Mouse (Mus musculus) limb, embryonic 13.5 days (tissue): ENCODE results near the gene Hnrnpk. TPM values are rescaled to one million over a fixed set of nuclear protein-coding genes. Genes with fewer than 3 reads are reported as not detected.
A peak's percentile ranks its signal among the peaks of the same experiment; 100 is the strongest.
"Not testable (repeated sequence)": the region's sequence is repeated elsewhere in the genome, so short reads cannot be mapped to it uniquely, and the experiment has no call there.

Experiments
- ATAC-seq: fragments of 200-750 bp; cut with Nextera tagmentation; 2 replicates; pipeline ENCODE4 v1.8.0; 2017; ENCODE audit warnings: low read depth, moderate number of reproducible peaks, moderate TSS enrichment; ENCODE audit not compliant: low FRiP score
- H3K27ac ChIP-seq: fragments of 300-500 bp; sonication (generic); 2 replicates; pipeline ENCODE4 v1.5.1; 2015; ENCODE audit warnings: inconsistent platforms, mild to moderate bottlenecking, moderate library complexity
- H3K27me3 ChIP-seq: fragments of 300-500 bp; sonication (generic); 2 replicates; pipeline ENCODE4 v1.6.1; 2015; ENCODE audit warnings: mild to moderate bottlenecking, inconsistent platforms
- H3K36me3 ChIP-seq: fragments of 300-500 bp; sonication (generic); 2 replicates; pipeline ENCODE4 v1.6.1; 2015; ENCODE audit warnings: inconsistent platforms, mild to moderate bottlenecking, moderate library complexity
- H3K4me1 ChIP-seq: fragments of 300-500 bp; sonication (generic); 2 replicates; pipeline ENCODE4 v1.6.1; 2015; ENCODE audit warnings: inconsistent platforms
- H3K4me2 ChIP-seq: fragments of 300-500 bp; sonication (generic); replicated peaks from 2 replicates; pipeline ENCODE4 v1.6.1; 2015; ENCODE audit warnings: inconsistent platforms, mild to moderate bottlenecking, moderate library complexity
- H3K4me3 ChIP-seq: fragments of 300-500 bp; sonication (generic); 2 replicates; pipeline ENCODE4 v1.5.1; 2015; ENCODE audit warnings: moderate library complexity, mild to moderate bottlenecking, inconsistent platforms
- H3K9ac ChIP-seq: fragments of 300-500 bp; sonication (generic); 2 replicates; pipeline ENCODE4 v1.6.1; 2015; ENCODE audit warnings: mild to moderate bottlenecking, inconsistent platforms
- H3K9me3 ChIP-seq: fragments of 300-500 bp; sonication (generic); 2 replicates; pipeline ENCODE4 v1.6.1; 2016; ENCODE audit warnings: inconsistent platforms
- WGBS: fragments of 180-500 bp; shearing (Covaris S2); methylation state at CpG from one replicate; pipeline ENCODE4 v1.1.7; 2015; 5-methylcytosine and 5-hydroxymethylcytosine counted together
- polyA plus RNA-seq: library from polyadenylated mRNA; unstranded; fragments of >200 nt; fragmentation: Nextera tagmentation; extraction: Ambion mirVana; gene quantifications from 2 replicates; pipeline ENCODE4 v1.2.1, GENCODE M21; 2015

Gene Hnrnpk
- polyA plus RNA-seq, 1 experiment from 2014 or later, result 1,850 TPM

- Histone ChIP-seq H3K4me2 (no peak overlapping the region), H3K27me3 (no peaks in the 10 kb centered on the region), H3K9ac (no peak overlapping the region), H3K4me1 (peaks cover 10% of the 10 kb centered on the region; the same call in 1 of the 2 replicates), H3K27ac (no peak overlapping the region), H3K36me3 (peaks cover 28% of the 10 kb centered on the region), H3K4me3 (no peak overlapping the region), H3K9me3 (no peaks in the 10 kb centered on the region)
- WGBS, result 12% methylated on average over 7 of the region's 7 CpGs
- 0 out of 2 replicates have a peak, but pooled peaks have one; percentile 41 for ATAC-seq
These were observed 15.2 kb downstream of the Hnrnpk start for GRCm38 (mm10) chr13:58387948-58388347.

DNA sequence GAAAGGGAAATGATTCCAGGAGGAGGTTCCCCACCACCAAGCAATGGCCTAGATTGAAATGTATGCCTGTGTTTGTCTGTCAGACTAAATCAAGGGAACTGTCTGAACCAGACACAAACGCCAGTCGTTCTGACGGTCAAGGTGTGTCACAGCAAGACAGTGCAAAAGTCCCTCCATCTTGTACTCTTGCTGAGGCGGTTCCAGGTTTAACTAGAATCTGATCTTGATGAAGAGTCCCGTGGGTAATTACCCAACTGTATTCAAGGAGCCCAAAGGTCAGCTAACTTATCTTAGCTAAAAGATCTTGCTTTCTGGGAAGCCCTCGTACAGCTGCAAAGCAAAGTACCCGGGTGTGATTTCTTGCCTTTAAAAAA is 17.6 kb downstream of the Hnrnpk start:
- peak overlapping the region; percentile 88 for H3K9ac ChIP-seq
- H3K9me3 ChIP-seq, result peaks cover 17% of the 10 kb centered on the region
- peak overlapping the region; percentile 90 for H3K4me2 ChIP-seq
- peak overlapping the region; percentile 80 for H3K4me3 ChIP-seq
- no peaks in the 10 kb centered on the region for H3K27me3 ChIP-seq
- H3K4me1 ChIP-seq, result peaks cover 10% of the 10 kb centered on the region; the same call in 1 of the 2 replicates
- peaks cover 35% of the 10 kb centered on the region for H3K36me3 ChIP-seq
- 0 out of 2 replicates have a peak, but pooled peaks have one; percentile 2 for ATAC-seq
- WGBS, result 80% methylated on average over 7 of the region's 7 CpGs
- H3K27ac ChIP-seq, result peak overlapping the region; percentile 63; the same call in 1 of the 2 replicates

- peaks cover 35% of the 10 kb centered on the region for H3K36me3 ChIP-seq
- peaks cover 10% of the 10 kb centered on the region; the same call in 1 of the 2 replicates for H3K4me1 ChIP-seq
- peak within 1 kb of the TSS; percentile 88 for H3K9ac ChIP-seq
- peak within 1 kb of the TSS; percentile 63 for H3K27ac ChIP-seq
- peaks cover 22% of the 10 kb centered on the region for H3K9me3 ChIP-seq
- peak within 1 kb of the TSS; percentile 80 for H3K4me3 ChIP-seq
- H3K27me3 ChIP-seq, result no peaks in the 10 kb centered on the region
- 3% methylated on average over 77 of the region's 80 CpGs for whole genome bisulfite sequencing
- H3K4me2 ChIP-seq, result peak within 1 kb of the TSS; percentile 90
- ATAC-seq, result peak; percentile 51
These were observed 18.2 kb downstream of the Hnrnpk start, which contains the start of gene 2210016F16Rik for GRCm38 (mm10) chr13:58384779-58385546. 2210016F16Rik (minus strand) TSS chr13:58385225.

DNA sequence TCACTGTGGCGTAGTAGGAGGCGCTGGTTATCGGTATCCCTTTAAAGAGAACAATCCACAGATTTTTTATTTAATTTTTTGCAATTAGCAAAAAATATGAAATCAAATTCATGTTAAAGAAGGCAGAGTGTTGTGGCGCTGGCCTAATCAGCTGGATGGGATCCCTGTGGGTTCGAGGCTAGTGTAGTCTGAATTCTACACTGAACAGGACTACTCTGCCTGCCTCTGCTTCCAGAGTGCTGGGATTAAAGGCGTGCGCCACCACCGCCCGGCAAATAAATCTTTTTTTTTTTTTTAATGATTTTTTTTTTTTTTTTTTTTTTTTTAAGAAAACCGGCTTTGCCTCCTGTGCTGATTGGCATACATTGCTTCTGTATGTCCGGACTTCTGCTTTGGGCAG is 18.8 kb downstream of the Hnrnpk start:
- no peak overlapping the region for H3K27ac ChIP-seq

DNA sequence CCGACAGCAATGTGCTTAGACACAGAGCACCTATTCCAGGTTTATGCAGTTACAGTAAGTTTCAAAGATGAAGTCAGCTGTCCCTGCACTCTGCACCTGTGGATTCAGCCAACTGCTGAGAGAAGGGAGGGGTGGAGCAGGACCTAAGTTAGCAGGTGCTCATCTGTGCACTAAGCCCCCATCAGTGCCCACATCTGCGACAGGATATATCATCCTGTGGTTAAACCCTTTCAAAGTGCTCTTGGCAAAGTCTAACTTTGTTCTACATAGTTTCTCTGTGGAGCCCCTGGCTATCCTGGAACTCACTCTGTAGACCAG is 30.0 kb downstream of the Hnrnpk start:
- Histone ChIP-seq H3K36me3 (0 out of 2 replicates have a peak, but pooled peaks cover 3% of the 10 kb centered on the region), H3K4me2 (no peak overlapping the region), H3K27ac (no peak overlapping the region), H3K4me1 (no peaks in the 10 kb centered on the region), H3K4me3 (no peak overlapping the region), H3K9me3 (peaks cover 13% of the 10 kb centered on the region; the same call in 1 of the 2 replicates), H3K9ac (no peak overlapping the region), H3K27me3 (no peaks in the 10 kb centered on the region)
- ATAC-seq, result no peak
- WGBS, result 92% methylated on average over 2 of the region's 2 CpGs

More for the DNA sequence above, 18.8 kb downstream of the Hnrnpk start:
- Histone ChIP-seq H3K4me3 (peak overlapping the region; percentile 80), H3K27me3 (no peaks in the 10 kb centered on the region), H3K9ac (peak overlapping the region; percentile 88), H3K4me2 (peak overlapping the region; percentile 90), H3K9me3 (peaks cover 22% of the 10 kb centered on the region), H3K36me3 (peaks cover 33% of the 10 kb centered on the region), H3K4me1 (peaks cover 10% of the 10 kb centered on the region; the same call in 1 of the 2 replicates)
- 38% methylated on average over 11 of the region's 11 CpGs for WGBS
- no peak for ATAC-seq

DNA sequence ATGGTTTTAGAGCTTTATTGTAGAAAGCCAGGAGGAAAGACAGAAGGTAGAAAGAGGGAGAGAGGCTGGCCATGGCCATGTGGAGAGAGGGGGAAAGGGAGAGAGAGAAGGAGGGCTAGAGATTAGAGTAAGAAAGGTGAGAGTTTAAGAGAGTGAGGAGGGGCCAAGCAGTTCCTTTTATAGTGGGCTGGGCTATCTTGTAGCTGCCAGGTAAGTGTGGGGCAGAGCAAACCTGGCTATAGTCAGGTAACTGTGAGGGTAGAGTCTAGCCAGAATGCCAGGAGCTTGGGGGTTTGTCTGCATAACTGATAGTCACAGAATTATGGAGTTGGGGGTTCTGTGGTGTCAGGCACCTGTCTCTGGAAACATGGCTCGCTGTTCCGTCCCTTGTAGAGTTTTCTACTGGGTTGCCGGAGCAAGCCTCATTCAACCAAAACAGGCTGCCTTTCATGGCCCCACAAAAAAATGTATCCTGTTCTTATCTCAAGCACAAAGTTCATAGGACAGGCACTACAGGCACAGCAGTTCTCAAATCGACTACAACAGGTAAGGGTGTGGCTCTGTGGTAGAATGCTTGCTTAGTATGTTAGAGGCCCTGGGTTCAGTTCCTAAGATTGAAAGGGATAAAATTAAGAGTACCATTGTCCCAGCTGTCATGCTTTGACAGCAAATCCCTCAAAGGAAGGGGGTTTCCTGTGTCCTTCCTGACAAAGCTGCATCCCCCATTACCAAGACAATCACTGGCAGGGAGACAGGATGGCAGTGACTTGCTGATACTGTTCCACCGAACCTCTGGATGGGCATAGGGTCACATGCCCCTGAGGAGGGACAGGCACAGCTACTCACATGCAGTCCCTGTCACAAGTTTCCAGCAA is 30.6 kb downstream of the Hnrnpk start:
- ATAC-seq, result no peak
- H3K9me3 ChIP-seq, result peaks cover 13% of the 10 kb centered on the region; the same call in 1 of the 2 replicates
- no peak overlapping the region for H3K4me3 ChIP-seq
- H3K27ac ChIP-seq, result no peak overlapping the region
- 0 out of 2 replicates have a peak, but pooled peaks cover 3% of the 10 kb centered on the region for H3K36me3 ChIP-seq
- H3K4me2 ChIP-seq, result no peak overlapping the region
- no peaks in the 10 kb centered on the region for H3K4me1 ChIP-seq
- H3K9ac ChIP-seq, result no peak overlapping the region
- WGBS, result 83% methylated on average over 5 of the region's 5 CpGs
- no peaks in the 10 kb centered on the region for H3K27me3 ChIP-seq

GRCm38 (mm10) chr13:58368835-58369234 is 34.3 kb downstream of the Hnrnpk start:
- H3K9me3 ChIP-seq, result no peaks in the 10 kb centered on the region
- 69% methylated on average over 4 of the region's 4 CpGs for WGBS

DNA sequence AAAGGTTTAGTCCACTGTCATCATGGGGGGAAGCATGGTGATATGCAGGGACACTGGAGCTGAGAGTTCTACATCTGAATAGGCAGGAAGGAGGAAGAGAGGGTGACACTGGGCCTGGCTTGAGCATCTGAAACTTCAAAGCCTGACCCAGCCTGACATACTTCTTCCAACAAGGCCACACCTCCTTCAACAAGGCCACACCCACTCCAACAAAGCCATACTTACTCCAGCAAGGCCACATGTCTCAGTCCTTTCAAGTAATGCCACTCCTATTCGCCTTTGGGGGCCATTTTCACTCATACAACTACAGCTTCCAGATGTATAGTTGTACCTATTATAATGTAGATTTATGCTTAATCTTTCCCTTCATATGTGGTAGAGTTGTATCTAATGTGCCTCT is 35.5 kb downstream of the Hnrnpk start:
- H3K27me3 ChIP-seq, result no peaks in the 10 kb centered on the region
- H3K4me2 ChIP-seq, result no peak overlapping the region
- H3K9me3 ChIP-seq, result no peaks in the 10 kb centered on the region
- ATAC-seq, result no peak
- H3K4me3 ChIP-seq, result no peak overlapping the region
- no peak overlapping the region for H3K27ac ChIP-seq
- H3K4me1 ChIP-seq, result no peaks in the 10 kb centered on the region
- H3K36me3 ChIP-seq, result no peaks in the 10 kb centered on the region
- 78% methylated on average over 1 of the region's 1 CpGs for WGBS
- no peak overlapping the region for H3K9ac ChIP-seq

More at GRCm38 (mm10) chr13:58368835-58369234, 34.3 kb downstream of the Hnrnpk start:
- no peaks in the 10 kb centered on the region for H3K27me3 ChIP-seq
- H3K4me2 ChIP-seq, result no peak overlapping the region
- no peaks in the 10 kb centered on the region for H3K4me1 ChIP-seq
- no peak overlapping the region for H3K9ac ChIP-seq
- no peak overlapping the region for H3K4me3 ChIP-seq
- H3K36me3 ChIP-seq, result no peaks in the 10 kb centered on the region
- no peak overlapping the region for H3K27ac ChIP-seq
- no peak for ATAC-seq

GRCm38 (mm10) chr13:58366373-58366772 is 36.8 kb downstream of the Hnrnpk start:
- H3K36me3 ChIP-seq, result no peaks in the 10 kb centered on the region
- no peaks in the 10 kb centered on the region for H3K27me3 ChIP-seq
- no peaks in the 10 kb centered on the region for H3K4me1 ChIP-seq
- no peak for ATAC-seq
- H3K9me3 ChIP-seq, result no peaks in the 10 kb centered on the region
- 86% methylated on average over 3 of the region's 3 CpGs for WGBS
- no peak overlapping the region for H3K4me2 ChIP-seq
- H3K4me3 ChIP-seq, result no peak overlapping the region
- no peak overlapping the region for H3K9ac ChIP-seq
- no peak overlapping the region for H3K27ac ChIP-seq

- H3K4me2 ChIP-seq, ATAC-seq, H3K27ac ChIP-seq, H3K36me3 ChIP-seq, H3K27me3 ChIP-seq, H3K4me3 ChIP-seq, H3K4me1 ChIP-seq, H3K9ac ChIP-seq, H3K9me3 ChIP-seq: not testable (repeated sequence)
- WGBS, result 82% methylated on average over 8 of the region's 8 CpGs
These were observed 38.0 kb downstream of the Hnrnpk start for GRCm38 (mm10) chr13:58365179-58365578.

GRCm38 (mm10) chr13:58364353-58365175 is 38.6 kb downstream of the Hnrnpk start:
- H3K9me3 ChIP-seq, result no peaks in the 10 kb centered on the region
- no peak overlapping the region for H3K4me3 ChIP-seq
- H3K9ac ChIP-seq, result no peak overlapping the region
- H3K27me3 ChIP-seq, result no peaks in the 10 kb centered on the region
- H3K27ac ChIP-seq, result no peak overlapping the region
- 78% methylated on average over 8 of the region's 8 CpGs for WGBS
- H3K4me1 ChIP-seq, result no peaks in the 10 kb centered on the region
- H3K4me2 ChIP-seq, result no peak overlapping the region
- no peak for ATAC-seq
- H3K36me3 ChIP-seq, result no peaks in the 10 kb centered on the region
